Mouse (Mus musculus) urinary bladder, postnatal 14 days (tissue): ENCODE data around the gene 1700066M21Rik.

Source experiments
- DNase-seq: peaks from one replicate; pipeline ENCODE4 v3.0.0; 2021; ENCODE audit warnings: low spot score

1700066M21Rik gene

DNA sequence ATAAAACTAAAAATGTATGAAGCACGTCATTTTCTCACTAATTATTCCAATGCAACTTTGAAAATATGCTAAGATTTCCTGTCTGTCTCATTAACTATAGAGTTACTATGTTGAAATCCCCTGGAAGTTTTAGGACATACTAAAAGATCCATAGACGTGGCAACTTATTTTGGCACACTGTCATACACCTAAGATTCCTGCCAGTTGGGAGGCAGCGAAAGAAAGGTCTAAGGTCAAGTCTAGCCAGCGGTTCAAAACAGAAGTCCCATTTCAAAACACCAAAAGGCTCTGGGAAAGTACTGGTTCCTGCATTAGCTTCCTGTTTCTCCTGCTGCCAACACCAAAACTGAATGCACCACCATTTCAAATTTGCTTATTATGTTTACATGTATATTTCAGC, 15.0 kb downstream of the 1700066M21Rik start:
- DNase-seq = no peak

DNA sequence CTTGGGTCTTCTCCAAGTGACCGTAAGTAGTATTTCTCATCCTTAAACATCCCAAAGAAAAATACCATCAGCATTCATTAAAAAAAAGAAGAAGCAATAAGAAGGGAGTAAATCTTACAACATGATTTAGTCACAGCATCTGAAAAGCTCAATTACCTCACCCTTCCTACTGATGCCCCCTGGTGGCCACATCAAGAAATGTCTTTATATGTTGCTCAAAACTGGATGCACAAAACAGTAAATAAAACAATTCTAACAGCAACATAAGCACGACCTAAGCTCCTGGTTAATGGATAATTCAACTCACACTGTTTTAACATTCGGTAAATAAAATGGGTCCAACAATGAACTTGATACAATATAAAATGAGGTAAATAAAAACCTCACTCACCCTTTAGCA, 16.6 kb downstream of the 1700066M21Rik start:
- DNase-seq = peak; percentile 48

DNA sequence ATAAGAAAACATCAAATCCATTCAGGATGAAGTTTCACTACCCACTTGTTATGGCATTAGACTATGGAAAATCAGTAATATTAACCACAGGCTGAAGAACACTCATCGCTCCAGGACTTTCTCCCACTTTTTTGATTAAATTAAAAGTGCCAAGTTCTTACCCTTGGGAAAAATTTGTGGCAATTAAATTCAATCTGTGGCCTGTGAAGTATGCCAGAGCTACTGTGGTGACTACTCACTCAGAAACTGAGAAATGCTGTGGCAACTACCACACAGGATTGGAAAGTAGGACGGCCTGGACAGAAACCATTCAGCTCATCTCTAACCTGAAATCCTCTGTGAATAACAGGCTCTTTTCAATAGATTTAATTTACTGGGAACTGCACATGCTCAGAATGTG, 22.9 kb downstream of the 1700066M21Rik start:
- DNase-seq = no peak

DNA sequence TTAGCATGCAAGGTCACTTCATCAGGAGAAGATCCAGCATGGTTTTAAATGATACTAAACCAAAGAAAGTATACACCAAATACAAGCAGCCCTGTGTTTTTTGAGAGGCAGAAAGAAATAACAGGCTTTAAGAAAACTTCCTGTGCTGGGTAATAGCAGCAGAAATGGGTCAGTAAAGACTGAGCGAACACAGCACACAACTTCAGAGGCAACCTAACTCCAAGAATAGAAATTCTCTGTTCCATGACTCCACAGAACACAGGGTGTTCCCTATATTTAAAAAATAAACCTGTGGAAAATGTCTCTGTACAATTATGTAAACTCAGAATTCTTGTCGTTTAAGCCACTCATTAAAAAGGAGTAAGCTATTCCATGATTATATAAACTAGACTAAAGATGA, 23.5 kb downstream of the 1700066M21Rik start:
- no peak for DNase-seq

DNA sequence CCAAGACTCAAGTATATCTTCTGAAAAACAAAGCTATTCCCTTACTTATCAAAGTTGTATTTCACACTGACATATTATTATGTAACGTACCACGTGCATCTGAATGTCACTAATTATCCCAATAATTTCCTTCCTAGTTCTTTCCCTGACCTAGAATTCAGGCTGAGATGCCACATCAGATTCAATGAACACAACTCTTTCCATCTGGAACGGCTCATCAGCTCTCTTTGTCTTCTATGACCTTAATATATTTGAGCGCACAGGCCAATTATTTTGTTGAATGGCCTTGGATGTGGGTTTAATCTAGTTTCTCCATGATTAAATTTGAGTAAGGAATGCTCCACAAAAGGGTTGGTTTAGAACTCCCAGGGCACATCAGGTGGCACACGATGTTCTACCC, 24.7 kb downstream of the 1700066M21Rik start:
- no peak for DNase-seq

DNA sequence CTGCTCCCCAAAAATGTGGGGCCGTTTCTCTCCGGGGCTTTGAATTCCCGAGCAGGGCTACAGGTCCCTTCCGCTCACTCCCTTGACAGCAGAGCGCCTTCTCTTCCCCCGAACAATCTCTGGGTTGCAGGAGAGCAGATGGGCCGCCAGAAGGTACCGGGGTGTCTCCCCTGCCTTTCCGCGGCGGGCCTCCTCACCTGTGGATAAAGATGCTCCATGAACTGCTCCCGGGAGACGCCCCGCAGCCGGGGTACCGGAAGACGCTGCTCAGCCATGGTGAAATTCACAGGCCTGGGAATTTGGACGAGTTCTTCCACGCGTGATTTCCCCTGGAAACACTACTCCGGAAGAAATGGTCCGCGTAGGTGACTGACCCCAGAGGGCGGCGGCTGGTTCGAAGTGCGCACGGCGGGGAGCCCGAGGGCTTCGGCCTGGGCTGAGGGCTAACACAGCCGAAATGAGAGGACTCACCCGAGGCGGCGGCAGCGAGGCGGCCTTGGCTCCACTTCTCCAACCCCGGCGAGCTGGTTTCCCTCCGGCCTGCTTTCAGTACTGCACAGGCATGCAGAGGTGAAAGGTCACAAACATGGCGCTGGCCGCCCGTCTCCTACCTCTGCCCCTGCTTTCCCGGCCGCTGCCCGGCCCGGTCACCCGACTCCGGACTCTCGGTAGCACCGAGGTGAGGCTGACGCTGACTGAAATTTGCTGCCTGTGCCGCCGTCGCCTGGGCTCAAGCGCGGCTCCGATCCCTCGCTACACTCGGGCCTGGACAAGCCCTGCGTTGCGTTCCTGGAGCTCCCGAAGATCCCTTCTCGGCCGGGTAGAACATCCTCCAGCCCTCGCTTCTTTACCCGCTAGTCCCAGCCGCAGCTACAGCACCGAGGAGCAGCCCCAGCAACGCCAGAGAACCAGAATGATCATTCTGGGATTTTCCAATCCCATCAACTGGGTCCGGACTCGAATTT, 29.0 kb downstream of the 1700066M21Rik start, which contains the start of the genes Maip1 and Tyw5:
Gene Maip1, plus strand, starts transcription at position 142 of the 965 bp plus-strand sequence.
Gene Tyw5, minus strand, starts transcription at position 915 of the 965 bp plus-strand sequence.
- peak; percentile 79 for DNase-seq

DNA sequence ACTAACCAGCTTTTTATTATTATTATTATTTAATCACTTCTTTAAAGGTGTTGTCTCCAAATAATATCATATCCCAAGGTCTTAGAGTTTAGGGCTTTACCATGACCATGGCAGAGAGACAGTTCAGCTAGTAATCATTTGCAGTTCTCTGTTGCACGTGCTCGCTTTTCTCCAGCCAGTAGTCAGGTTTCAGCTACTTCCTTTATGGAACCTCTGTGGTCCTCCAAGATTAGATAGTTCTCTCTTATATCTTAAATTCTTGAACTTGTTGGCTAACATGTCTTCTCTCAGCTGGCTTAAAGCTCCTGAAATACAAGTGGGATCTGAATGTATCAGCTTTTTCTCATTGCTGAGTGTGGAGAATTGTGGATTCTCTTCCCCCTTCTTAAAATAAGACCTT, 31.6 kb downstream of the 1700066M21Rik start:
- no peak for DNase-seq

DNA sequence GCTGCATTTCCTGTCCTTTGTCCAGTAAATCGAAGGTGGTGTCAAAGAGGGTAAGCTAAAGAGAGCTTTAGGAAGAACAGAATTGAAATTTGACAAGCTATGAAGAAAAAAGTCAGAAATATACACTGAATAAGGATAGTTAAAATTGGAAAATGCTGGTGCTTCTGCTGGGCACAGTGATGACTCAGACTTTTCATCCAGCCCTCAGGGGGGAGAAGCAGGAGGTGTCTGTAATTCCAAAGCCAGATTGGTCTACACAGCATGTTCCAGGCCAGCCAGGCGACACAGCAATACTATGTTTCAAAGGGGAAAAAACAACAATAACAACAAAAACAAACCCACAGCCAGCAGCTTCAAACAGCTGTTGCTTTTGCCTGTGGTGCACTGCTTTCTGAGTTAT, 36.0 kb downstream of the 1700066M21Rik start:
- no peak for DNase-seq

DNA sequence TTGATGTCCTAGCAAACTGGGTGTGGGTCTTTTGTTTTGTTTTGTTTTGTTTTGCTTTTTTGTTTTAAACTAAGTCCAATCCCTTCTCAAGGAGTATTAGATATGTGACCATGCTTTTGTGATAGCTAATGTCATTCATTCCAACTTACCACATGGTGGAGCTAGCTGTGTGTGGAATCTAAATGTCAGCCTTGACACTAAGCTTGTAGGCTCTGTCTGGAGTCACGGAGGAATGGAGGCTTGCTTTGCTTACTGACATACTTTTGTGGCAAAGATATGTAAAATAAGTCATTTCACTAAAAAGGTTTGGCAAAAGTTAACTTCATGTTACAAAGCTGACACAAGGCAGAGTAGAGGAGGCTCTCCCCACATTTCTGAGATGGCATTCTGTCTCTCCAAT, 46.3 kb downstream of the 1700066M21Rik start:
- no peak for DNase-seq

DNA sequence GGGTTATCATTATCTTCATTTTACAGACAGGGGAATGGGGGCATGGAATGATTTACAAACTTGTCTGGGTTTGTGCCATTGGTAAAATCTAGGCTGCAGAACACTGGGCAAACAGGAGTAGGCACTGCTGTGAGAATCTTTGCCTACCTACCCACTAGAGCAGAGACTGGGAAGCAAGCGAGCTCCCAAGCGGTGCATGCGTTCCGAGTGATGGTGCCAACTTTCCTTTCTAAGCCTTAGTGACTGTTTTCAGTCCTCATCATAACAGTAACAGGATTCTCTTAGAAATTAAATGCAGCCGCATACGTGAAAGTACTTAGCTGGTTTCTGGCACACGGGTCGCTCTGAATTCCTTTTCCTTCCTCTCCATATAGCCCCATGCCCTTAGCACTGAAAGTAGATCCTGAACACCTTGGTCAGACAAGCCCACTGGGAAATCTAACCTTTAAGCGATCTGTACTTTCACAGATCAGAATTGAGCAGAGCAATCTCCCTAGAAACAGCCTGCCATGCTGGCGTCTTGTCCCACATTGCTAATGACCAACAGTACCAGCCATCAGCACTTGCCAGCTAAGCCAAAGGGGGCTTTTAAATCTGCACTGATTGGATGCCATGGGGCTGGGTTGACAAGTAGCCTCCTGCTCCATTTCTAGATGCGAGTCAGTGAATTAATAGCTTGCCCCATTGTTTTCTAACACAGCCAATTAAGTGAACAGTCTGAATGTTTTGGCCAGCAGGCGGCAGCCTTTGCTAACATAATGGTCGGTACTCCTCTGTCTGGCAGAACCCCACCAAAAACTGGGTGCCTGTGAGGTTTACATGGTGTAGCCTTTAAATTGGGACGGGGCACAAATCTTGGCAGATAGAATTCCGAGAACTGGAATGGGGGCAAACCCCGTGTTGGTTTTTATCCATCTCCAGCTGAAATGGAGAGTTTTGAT, 51.2 kb downstream of the 1700066M21Rik start:
- DNase-seq = peak; percentile 92

DNA sequence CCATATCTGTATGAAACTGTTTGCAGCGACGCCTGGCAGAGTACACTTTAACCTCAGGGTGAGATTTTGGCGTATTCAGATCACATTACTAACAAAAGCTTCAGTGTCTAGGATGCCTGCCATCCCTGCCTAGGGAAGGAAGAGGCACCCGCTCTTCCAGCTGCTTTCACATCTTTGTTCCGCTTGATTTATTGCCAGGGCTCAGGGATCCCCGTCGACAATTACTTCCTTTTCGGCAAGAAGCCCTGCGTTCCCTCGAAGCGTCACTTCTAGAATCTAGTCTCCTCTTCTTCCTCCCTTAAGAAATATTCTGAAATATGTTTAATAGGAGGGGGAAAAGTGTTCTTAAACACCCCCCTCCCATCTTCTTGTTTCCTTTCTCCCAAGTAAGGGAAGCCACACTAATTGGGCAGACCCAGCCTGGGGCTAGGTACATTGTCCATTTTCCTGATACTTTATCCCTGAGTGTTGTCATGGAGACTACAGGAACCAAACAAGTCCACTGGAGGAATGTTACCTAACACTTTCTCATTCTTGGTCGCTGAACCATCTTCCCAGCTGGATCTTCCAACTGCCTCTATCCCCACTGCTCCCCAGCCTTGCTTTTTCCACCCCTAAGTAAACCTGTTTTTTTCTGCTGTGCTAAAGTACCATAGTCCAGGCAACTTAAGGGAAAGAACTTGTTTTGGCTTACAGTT, 52.5 kb downstream of the 1700066M21Rik start:
- peak; percentile 26 for DNase-seq

DNA sequence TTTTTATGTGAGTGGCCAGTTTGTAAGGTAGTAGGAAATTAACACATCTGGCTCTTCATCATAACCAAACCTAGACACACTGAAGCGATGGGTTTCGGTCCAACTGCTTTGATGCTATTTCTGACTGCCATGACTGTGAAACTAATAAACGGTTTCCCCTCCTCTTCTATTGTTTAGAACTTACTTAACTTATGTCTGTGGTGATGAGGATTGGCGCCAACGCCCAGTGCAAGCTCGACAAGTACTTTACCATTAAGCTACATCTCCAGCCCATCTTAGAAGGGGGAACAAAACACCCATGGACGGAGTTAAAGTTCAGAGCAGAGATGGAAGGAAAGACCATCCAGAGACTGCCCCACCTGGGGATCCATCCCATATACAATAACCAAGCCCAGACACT, 55.7 kb downstream of the 1700066M21Rik start:
- DNase-seq = no peak
